Mouse (Mus musculus): ENCODE data around the gene Nid1. TPM values are rescaled to one million over a fixed set of nuclear protein-coding genes. Genes with fewer than 3 reads are reported as not detected.
"Not testable (repeated sequence)": the region's sequence is repeated elsewhere in the genome, so short reads cannot be mapped to it uniquely, and the experiment has no call there.

The Nid1 gene
- 48.0 and 53.6 TPM in 2 replicates for polyA plus RNA-seq (2015; fragmentation: Nextera tagmentation; extraction: Ambion mirVana)

DNA sequence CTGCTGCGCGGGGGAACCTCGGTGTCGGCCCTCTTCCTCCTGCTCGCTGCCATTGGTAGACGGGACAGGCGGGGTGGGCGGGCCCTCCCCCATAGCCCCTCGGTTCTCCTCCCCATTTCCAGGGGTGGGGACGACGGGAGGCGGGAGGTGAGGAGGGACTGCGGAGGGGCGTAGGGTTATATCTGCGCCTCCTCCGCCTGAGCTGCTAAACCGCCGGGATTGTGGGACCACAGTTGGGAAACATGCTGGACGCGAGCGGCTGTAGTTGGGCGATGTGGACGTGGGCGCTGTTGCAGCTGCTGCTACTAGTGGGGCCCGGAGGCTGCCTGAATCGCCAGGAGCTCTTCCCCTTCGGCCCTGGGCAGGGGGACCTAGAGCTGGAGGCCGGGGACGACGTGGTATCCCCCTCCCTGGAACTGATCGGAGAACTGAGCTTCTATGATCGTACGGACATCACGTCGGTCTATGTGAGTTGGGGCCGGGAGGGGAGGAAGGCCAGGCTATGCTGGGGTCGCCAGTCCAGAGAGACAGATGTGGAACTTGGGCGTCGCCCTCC is at the start of gene Nid1:
Gene Nid1, plus strand, starts transcription at position 92 of the 556 bp plus-strand sequence.
- peak within 1 kb of the TSS; percentile 48 for H3K4me2 ChIP-seq
- H3K9ac ChIP-seq; H3K4me1 ChIP-seq (replicated peaks); H3K27me3 ChIP-seq; H3K27ac ChIP-seq; H3K9me3 ChIP-seq; H3K36me3 ChIP-seq: not testable (repeated sequence)
- peak within 1 kb of the TSS; percentile 31 for H3K4me3 ChIP-seq
- peak; percentile 79 for ATAC-seq (ENCODE audit: low FRiP score)
- WGBS, result under 1% methylated on average over 34 of the region's 39 CpGs

- not testable (repeated sequence) for H3K27me3 ChIP-seq; H3K9me3 ChIP-seq; H3K36me3 ChIP-seq; H3K4me1 ChIP-seq (replicated peaks)
- peak; percentile 92 for ATAC-seq (ENCODE audit: low FRiP score)
- peak within 1 kb of the TSS; percentile 66 for H3K9ac ChIP-seq
- under 1% methylated on average over 55 of the region's 78 CpGs for WGBS
- H3K27ac ChIP-seq, result peak within 1 kb of the TSS; percentile 79
- H3K4me3 ChIP-seq, result peak within 1 kb of the TSS; percentile 45
- peak within 1 kb of the TSS; percentile 52 for H3K4me2 ChIP-seq
Observed at GRCm38 (mm10) chr13:13393228-13394095, 43.9 kb upstream of the Nid1 start, which contains the start of gene Gpr137b. Gene Gpr137b (minus strand): TSS chr13:13394014.

GRCm38 (mm10) chr13:13394096-13394395 is 43.3 kb upstream of the Nid1 start:
- H3K27me3 ChIP-seq; H3K27ac ChIP-seq; H3K4me1 ChIP-seq (replicated peaks); ATAC-seq (ENCODE audit: low FRiP score); H3K9me3 ChIP-seq; H3K36me3 ChIP-seq: not testable (repeated sequence)
- H3K9ac ChIP-seq, result peak overlapping the region; percentile 53; the same call in 1 of the 2 replicates
- peak overlapping the region; percentile 45 for H3K4me3 ChIP-seq
- under 1% methylated on average over 15 of the region's 15 CpGs for WGBS
- H3K4me2 ChIP-seq, result peak overlapping the region; percentile 52

DNA sequence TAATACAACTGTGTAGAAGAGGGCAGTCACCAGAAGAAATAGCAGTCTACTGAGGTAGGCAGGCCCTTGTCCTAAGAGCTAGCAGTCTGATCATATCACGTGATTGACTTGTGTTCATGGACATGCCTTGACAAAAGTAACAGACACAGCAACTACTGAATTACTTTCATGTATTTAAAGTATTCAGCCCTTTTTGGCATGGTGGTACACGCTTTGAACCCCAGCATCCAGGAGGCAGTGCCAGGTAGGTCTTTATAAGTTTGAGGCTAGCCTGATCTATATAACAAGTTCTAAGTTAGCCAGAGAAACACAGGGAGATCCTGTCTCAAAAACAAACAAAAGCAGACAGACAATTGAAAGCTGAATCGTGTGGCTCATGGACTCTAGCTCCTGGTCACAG is 36.5 kb upstream of the Nid1 start:
- H3K27ac ChIP-seq; H3K36me3 ChIP-seq; H3K4me2 ChIP-seq; H3K27me3 ChIP-seq; H3K4me3 ChIP-seq; ATAC-seq (ENCODE audit: low FRiP score); H3K9me3 ChIP-seq; H3K4me1 ChIP-seq (replicated peaks); H3K9ac ChIP-seq: not testable (repeated sequence)
- 81% methylated on average over 3 of the region's 3 CpGs for WGBS

- WGBS, result 84% methylated on average over 5 of the region's 5 CpGs
- H3K27ac ChIP-seq; H3K27me3 ChIP-seq; H3K4me2 ChIP-seq; H3K4me3 ChIP-seq; ATAC-seq (ENCODE audit: low FRiP score); H3K36me3 ChIP-seq; H3K4me1 ChIP-seq (replicated peaks); H3K9me3 ChIP-seq; H3K9ac ChIP-seq: not testable (repeated sequence)
Observed at GRCm38 (mm10) chr13:13402818-13403217, 34.5 kb upstream of the Nid1 start.

DNA sequence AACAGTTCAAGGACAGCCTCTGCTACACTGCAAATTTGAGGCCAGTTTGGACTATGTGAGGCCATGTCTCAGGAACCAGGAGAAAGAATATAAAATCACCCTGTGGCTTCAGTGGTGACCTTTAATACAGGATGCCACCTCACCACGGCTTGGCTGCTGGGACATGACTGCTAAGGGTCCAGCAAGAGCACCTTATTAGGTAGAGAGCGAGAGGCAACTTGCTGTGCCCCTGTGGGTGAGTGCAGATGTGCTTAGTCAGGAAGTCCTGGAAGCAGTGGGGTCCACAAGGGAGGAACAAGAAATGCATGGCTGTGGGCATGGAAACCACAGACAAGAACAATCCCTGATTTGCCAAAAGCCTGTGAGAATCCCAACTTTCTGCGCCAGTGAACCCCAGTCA is 34.0 kb upstream of the Nid1 start:
- ATAC-seq (ENCODE audit: low FRiP score); H3K27ac ChIP-seq; H3K27me3 ChIP-seq; H3K4me2 ChIP-seq; H3K4me1 ChIP-seq (replicated peaks); H3K9ac ChIP-seq; H3K36me3 ChIP-seq; H3K4me3 ChIP-seq; H3K9me3 ChIP-seq: not testable (repeated sequence)
- 96% methylated on average over 3 of the region's 3 CpGs for WGBS

- ATAC-seq (ENCODE audit: low FRiP score); H3K27me3 ChIP-seq; H3K9me3 ChIP-seq; H3K36me3 ChIP-seq; H3K4me1 ChIP-seq (replicated peaks); H3K9ac ChIP-seq; H3K27ac ChIP-seq; H3K4me3 ChIP-seq; H3K4me2 ChIP-seq: not testable (repeated sequence)
- WGBS, result 94% methylated on average over 5 of the region's 6 CpGs
Observed at GRCm38 (mm10) chr13:13403839-13404238, 33.5 kb upstream of the Nid1 start.

DNA sequence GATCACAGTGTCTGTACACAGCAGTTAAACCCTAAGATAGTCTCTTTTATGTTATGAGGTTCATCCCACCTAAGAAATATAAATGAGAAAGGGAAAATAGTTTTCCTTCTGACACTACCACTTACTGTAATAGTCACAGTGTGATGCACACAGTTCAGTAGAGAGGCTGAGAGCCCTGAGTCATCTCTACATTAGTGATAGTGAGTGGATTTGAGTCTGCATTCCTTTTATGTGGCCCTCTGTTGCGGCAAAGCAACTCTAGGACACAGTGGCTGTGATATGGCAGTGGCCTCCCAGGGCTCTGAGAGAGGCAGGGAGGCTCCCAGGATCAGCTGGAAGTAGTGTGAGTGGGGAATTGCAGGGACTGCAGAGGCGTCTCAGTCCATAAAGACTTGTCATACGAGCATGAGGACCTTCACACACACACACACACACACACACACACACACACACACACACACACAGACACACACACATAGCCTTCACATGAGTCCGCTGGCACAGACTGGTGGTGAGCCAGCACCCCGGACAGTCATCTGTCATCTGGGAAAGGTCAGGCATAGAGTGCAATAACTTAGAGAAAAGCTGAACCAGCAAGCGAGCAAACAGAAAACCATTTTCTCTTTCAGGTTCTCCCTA is 32.7 kb upstream of the Nid1 start:
- H3K4me3 ChIP-seq; H3K4me1 ChIP-seq (replicated peaks); H3K9ac ChIP-seq; ATAC-seq (ENCODE audit: low FRiP score); H3K27ac ChIP-seq; H3K4me2 ChIP-seq; H3K9me3 ChIP-seq; H3K27me3 ChIP-seq; H3K36me3 ChIP-seq: not testable (repeated sequence)
- 91% methylated on average over 5 of the region's 6 CpGs for WGBS

DNA sequence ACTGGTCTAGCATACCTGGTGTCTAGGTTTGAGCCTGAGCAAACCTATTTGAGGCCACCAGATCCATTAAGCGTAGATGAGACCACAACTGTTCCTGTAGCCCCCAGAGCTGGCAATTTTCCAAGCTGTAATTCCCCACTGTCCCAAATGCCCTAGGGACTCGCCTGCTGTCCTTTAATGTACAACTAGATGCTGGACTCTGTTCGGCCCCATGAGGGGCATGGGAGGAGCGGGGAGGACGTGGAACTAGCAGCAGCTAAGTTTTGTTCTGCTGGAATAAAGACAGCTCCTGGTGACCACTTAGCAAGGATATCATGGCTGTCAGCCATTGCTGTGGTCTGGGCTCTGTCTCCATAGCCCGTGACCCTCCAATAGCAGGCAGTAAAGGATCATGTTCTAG is 31.8 kb upstream of the Nid1 start:
- no CpG with 5 or more reads among the region's 6 CpGs for WGBS
- H3K27ac ChIP-seq; H3K4me1 ChIP-seq (replicated peaks); H3K9ac ChIP-seq; ATAC-seq (ENCODE audit: low FRiP score); H3K27me3 ChIP-seq; H3K4me2 ChIP-seq; H3K4me3 ChIP-seq; H3K36me3 ChIP-seq; H3K9me3 ChIP-seq: not testable (repeated sequence)

GRCm38 (mm10) chr13:13414206-13414605 is 23.1 kb upstream of the Nid1 start:
- Histone ChIP-seq H3K9ac (no peak overlapping the region), H3K36me3 (no peaks in the 10 kb centered on the region), H3K27me3 (no peaks in the 10 kb centered on the region), H3K27ac (no peak overlapping the region), H3K4me1 (replicated peaks) (no peaks in the 10 kb centered on the region), H3K9me3 (no peaks in the 10 kb centered on the region), H3K4me3 (no peak overlapping the region), H3K4me2 (no peak overlapping the region)
- WGBS, result 88% methylated on average over 3 of the region's 3 CpGs
- ATAC-seq (ENCODE audit: low FRiP score), result no peak

- 41% methylated on average over 23 of the region's 23 CpGs for WGBS
- not testable (repeated sequence) for H3K9ac ChIP-seq; H3K27ac ChIP-seq; H3K9me3 ChIP-seq; H3K27me3 ChIP-seq; H3K36me3 ChIP-seq; H3K4me3 ChIP-seq; H3K4me1 ChIP-seq (replicated peaks)
- peak; percentile 85 for ATAC-seq (ENCODE audit: low FRiP score)
- 0 out of 2 replicates have a peak overlapping the region, but pooled peaks have one; percentile 13 for H3K4me2 ChIP-seq
Observed at GRCm38 (mm10) chr13:13415120-13416006, 22.0 kb upstream of the Nid1 start.

DNA sequence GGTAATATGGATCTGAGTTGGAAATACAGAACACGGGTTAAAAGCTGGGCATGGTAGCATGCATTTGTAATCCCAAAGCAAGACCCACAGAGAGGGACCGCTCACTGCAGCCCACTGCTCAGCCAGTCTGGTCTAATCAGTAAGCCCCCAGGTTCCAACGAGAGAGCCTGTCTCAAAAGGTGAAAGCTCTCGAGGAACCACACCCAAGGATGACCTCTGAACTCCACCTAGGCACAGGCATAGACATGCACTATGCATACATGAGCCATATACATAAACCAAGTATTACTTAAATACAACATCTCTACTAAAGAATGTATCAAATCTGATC is 21.4 kb upstream of the Nid1 start:
- H3K27me3 ChIP-seq; H3K9ac ChIP-seq; H3K36me3 ChIP-seq; H3K9me3 ChIP-seq; H3K4me2 ChIP-seq; H3K4me3 ChIP-seq; H3K4me1 ChIP-seq (replicated peaks); H3K27ac ChIP-seq: not testable (repeated sequence)
- 65% methylated on average over 4 of the region's 4 CpGs for WGBS
- ATAC-seq (ENCODE audit: low FRiP score), result peak; percentile 65; the same call in 1 of the 2 replicates

All from hindbrain, embryonic 13.5 days (tissue).